Mouse (Mus musculus) lung, embryonic 14.5 days (tissue): ENCODE data around the gene Gm20388. TPM values are rescaled to one million over a fixed set of nuclear protein-coding genes. Genes with fewer than 3 reads are reported as not detected.
A peak's percentile ranks its signal among the peaks of the same experiment; 100 is the strongest.

ENCODE experiments used
- ATAC-seq: fragments of 200-750 bp; cut with Nextera tagmentation; 2 replicates; pipeline ENCODE4 v1.8.0; 2017; ENCODE audit warnings: mild to moderate bottlenecking, moderate TSS enrichment, moderate library complexity; ENCODE audit not compliant: insufficient read depth
- DNase-seq: peaks from one replicate; pipeline ENCODE4 v3.0.0-alpha.2; 2015
- H3K27ac ChIP-seq: fragments of 300-500 bp; sonication (generic); 2 replicates; pipeline ENCODE4 v1.5.1; 2014; ENCODE audit warnings: low read depth, mild to moderate bottlenecking, moderate library complexity
- H3K27me3 ChIP-seq: fragments of 300-500 bp; sonication (generic); 2 replicates; pipeline ENCODE4 v1.6.1; 2014; ENCODE audit warnings: low read length, control low read depth; ENCODE audit not compliant: insufficient read depth
- H3K36me3 ChIP-seq: fragments of 300-500 bp; sonication (generic); 2 replicates; pipeline ENCODE4 v1.6.1; 2014; ENCODE audit warnings: control low read depth; ENCODE audit not compliant: insufficient read depth
- H3K4me1 ChIP-seq: fragments of 300-500 bp; sonication (generic); 2 replicates; pipeline ENCODE4 v1.6.1; 2014; ENCODE audit warnings: antibody characterized with exemption, control low read depth; ENCODE audit not compliant: insufficient read depth
- H3K4me2 ChIP-seq: fragments of 300-500 bp; sonication (generic); 2 replicates; pipeline ENCODE4 v1.6.1; 2014; ENCODE audit warnings: mild to moderate bottlenecking
- H3K4me3 ChIP-seq: fragments of 300-500 bp; sonication (generic); 2 replicates; pipeline ENCODE4 v1.5.1; 2014; ENCODE audit warnings: low read depth, low read length
- H3K9ac ChIP-seq: fragments of 300-500 bp; sonication (generic); 2 replicates; pipeline ENCODE4 v1.6.1; 2014
- H3K9me3 ChIP-seq: fragments of 300-500 bp; sonication (generic); 2 replicates; pipeline ENCODE4 v1.6.1; 2016; ENCODE audit warnings: low read depth, low read length, control low read depth
- CTCF ChIP-seq: IDR thresholded peaks from 2 replicates; pipeline ENCODE4 v1.5.1; 2016; ENCODE audit warnings: antibody characterized with exemption, low read depth
- WGBS: fragments of 180-500 bp; shearing (Covaris S2); extraction: QIAGEN DNeasy Blood & Tissue Kit; methylation state at CpG from one replicate; pipeline ENCODE4 v1.1.7; 2014; 5-methylcytosine and 5-hydroxymethylcytosine counted together
- polyA plus RNA-seq: library from polyadenylated mRNA; unstranded; fragments of >200 nt; fragmentation: Nextera tagmentation; extraction: Ambion mirVana; gene quantifications from 2 replicates; pipeline ENCODE4 v1.2.1, GENCODE M21; 2014

Gene Gm20388
- polyA plus RNA-seq, 1 experiment from 2014 or later, result not detected

DNA sequence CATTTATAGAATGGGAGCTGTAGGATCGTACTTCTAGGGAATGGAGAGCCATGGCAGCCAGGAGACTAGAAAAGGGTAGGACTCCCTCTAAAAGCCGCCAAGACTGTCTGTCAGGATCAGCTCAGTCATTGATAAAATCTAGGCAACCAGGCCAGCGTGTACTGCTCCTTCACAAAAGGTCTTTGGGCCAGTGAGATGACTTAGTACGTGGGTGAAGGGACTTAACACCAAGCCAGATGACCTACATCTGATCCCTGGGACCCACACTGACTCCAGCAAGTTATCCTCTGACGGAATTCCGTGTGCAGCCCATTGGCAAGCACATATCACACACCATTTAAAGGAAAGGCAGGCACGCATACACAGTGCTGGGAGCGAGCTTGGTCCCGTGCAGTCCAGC is 96.5 kb downstream of the Gm20388 start:
- 74% methylated on average over 9 of the region's 9 CpGs for WGBS
- DNase-seq (no peak), ATAC-seq (no peak)
- Histone ChIP-seq H3K4me1 (0 out of 2 replicates have a peak, but pooled peaks cover 11% of the 10 kb centered on the region), H3K4me3 (no peak overlapping the region), H3K27ac (no peak overlapping the region), H3K36me3 (no peaks in the 10 kb centered on the region), H3K9ac (no peak overlapping the region), H3K4me2 (no peak overlapping the region), H3K27me3 (no peaks in the 10 kb centered on the region), H3K9me3 (no peaks in the 10 kb centered on the region)
- TF ChIP-seq CTCF, result no peak

DNA sequence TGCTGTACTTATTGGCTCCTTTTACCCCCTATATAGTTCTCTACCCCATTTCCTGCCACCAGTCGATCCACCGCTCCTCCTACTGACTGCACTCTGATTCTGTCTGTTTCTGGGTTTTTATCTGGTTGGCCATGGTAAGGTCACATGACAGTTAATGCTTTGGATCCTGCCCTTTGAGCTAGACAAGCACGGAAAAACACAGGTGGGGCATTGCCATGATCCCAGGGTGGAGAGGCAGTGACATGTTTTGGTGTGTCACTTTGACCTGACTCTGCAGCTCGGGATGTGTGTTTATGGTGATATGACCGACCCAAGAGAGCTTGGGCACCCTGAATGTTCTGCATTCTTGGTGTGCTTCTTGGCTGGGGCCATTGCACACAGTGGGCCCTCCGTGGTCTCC is 98.6 kb downstream of the Gm20388 start:
- DNase-seq (no peak), ATAC-seq (no peak)
- H3K27ac ChIP-seq, result no peak overlapping the region
- 75% methylated on average over 6 of the region's 6 CpGs for WGBS
- no peaks in the 10 kb centered on the region for H3K27me3 ChIP-seq
- no peak overlapping the region for H3K4me2 ChIP-seq
- H3K9me3 ChIP-seq, result no peaks in the 10 kb centered on the region
- H3K36me3 ChIP-seq, result no peaks in the 10 kb centered on the region
- no peak overlapping the region for H3K9ac ChIP-seq
- 0 out of 2 replicates have a peak, but pooled peaks cover 4% of the 10 kb centered on the region for H3K4me1 ChIP-seq
- no peak for TF ChIP-seq CTCF
- no peak overlapping the region for H3K4me3 ChIP-seq

DNA sequence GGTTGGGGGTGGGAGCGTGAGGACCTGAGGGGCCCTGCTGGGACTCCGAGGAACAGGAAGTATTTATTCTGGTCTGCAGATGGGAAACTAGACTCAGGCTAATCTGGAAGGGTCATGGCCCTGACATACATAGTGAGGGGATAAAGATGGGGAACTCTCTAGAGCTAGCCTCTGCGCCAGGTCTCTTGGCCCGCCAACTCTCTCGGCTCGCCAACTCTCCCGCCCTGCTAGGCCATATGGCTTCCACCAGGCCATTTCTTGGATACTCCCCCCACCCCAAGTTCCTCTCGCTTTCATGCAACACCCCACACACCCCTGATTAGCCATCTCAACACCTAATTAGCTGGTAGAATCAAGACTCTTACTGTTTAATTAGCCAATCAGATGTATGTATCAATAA is 101.8 kb downstream of the Gm20388 start:
- H3K36me3 ChIP-seq, result no peaks in the 10 kb centered on the region
- no peak overlapping the region for H3K4me3 ChIP-seq
- H3K9ac ChIP-seq, result no peak overlapping the region
- no peak overlapping the region for H3K4me2 ChIP-seq
- WGBS, result 71% methylated on average over 8 of the region's 8 CpGs
- no peaks in the 10 kb centered on the region for H3K4me1 ChIP-seq
- no peaks in the 10 kb centered on the region for H3K27me3 ChIP-seq
- H3K27ac ChIP-seq, result no peak overlapping the region
- no peaks in the 10 kb centered on the region for H3K9me3 ChIP-seq
- no peak for DNase-seq
- no peak for TF ChIP-seq CTCF
- no peak for ATAC-seq

DNA sequence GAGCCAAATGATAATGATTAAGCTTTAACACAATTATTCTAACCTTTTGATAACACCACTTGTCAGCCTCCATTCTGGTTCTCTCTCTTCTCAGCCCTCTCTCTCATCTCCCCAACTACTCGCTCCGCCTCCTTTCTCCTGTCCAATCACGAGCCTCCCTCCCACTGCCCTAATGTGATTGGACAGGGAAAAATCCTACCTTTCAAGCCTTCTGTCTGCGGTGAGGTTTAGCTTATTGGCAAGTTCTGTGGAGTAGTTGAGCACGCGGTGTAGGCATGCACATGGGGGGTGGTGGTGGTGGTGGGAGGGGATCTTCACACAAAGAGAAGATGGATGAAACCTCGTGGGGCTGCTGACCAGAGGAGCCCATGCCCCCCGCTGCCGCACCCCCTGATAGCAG is 102.3 kb downstream of the Gm20388 start:
- H3K4me1 ChIP-seq, result no peaks in the 10 kb centered on the region
- no peaks in the 10 kb centered on the region for H3K9me3 ChIP-seq
- H3K4me2 ChIP-seq, result no peak overlapping the region
- 34% methylated on average over 9 of the region's 9 CpGs for WGBS
- H3K4me3 ChIP-seq, result no peak overlapping the region
- no peaks in the 10 kb centered on the region for H3K36me3 ChIP-seq
- H3K9ac ChIP-seq, result no peak overlapping the region
- no peak overlapping the region for H3K27ac ChIP-seq
- H3K27me3 ChIP-seq, result no peaks in the 10 kb centered on the region
- TF ChIP-seq CTCF, result no peak
- DNase-seq, result peak; percentile 48
- peak; percentile 75 for ATAC-seq

DNA sequence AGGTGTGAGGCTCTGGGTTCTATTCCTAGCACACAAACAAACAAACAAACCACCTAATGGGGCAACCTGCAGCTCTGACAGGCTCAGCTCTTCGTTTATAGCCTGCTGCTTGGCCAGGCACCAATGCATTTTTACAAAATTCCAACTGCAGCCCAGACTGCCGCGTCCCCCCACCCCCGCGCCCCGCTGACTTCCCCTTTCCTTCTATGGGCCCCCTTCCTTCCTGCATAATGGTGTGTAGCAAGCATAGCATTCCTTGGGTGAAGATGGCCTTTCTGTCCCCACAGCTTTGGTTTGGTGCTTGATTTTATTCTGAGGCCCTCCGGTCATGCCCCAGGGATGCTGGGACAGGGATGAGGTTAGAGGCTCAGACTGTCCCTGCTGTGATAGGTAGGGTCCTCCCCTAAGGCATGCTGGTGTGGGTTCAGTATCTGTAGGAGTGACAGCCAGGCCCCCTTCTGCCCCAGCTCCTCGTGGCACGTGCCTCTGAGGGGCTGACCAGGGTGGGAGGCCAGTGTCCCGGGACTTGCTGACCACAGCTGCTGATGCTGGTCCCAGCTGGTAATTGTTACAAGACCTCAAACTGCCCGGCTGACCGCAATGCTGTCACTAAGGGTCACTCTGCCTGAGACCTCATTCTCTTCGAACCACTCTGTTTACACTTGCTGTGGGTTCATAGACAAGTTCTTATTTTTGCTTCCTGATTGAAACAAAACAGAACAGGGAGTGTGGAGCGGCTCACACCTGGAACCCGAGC is 103.8 kb downstream of the Gm20388 start:
- 41% methylated on average over 15 of the region's 15 CpGs for WGBS
- H3K36me3 ChIP-seq, result no peaks in the 10 kb centered on the region
- no peak for TF ChIP-seq CTCF
- no peak overlapping the region for H3K27ac ChIP-seq
- ATAC-seq (no peak), DNase-seq (peak; percentile 37)
- no peaks in the 10 kb centered on the region for H3K4me1 ChIP-seq
- H3K4me2 ChIP-seq, result no peak overlapping the region; the same call in 1 of the 2 replicates
- no peaks in the 10 kb centered on the region for H3K27me3 ChIP-seq
- H3K4me3 ChIP-seq, result no peak overlapping the region
- no peaks in the 10 kb centered on the region for H3K9me3 ChIP-seq
- H3K9ac ChIP-seq, result no peak overlapping the region

DNA sequence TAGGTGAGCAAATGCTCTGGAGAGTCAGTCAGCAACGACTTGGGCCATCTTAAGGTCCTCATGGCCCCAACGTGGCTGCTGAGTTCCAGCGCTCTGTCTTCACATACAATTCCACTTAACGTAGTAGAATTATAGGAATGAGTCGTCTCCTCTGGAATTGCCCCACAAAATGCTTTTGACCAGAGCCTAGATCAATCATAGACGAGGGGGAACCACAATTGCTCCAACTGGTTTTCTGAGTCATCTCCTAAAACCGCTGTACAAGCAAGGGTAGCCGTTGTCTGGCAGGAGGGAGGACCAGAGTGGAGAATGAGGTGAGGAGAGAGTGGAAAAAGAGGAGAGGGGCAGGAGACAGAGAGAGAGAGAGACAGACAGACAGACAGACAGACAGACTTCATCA is 105.3 kb downstream of the Gm20388 start:
- H3K9me3 ChIP-seq, result no peaks in the 10 kb centered on the region
- H3K4me3 ChIP-seq, result no peak overlapping the region
- H3K4me1 ChIP-seq, result no peaks in the 10 kb centered on the region
- DNase-seq, result no peak
- no peak overlapping the region for H3K4me2 ChIP-seq
- H3K36me3 ChIP-seq, result no peaks in the 10 kb centered on the region
- no peak for ATAC-seq
- no peaks in the 10 kb centered on the region for H3K27me3 ChIP-seq
- no peak overlapping the region for H3K27ac ChIP-seq
- no peak overlapping the region for H3K9ac ChIP-seq
- 87% methylated on average over 8 of the region's 8 CpGs for WGBS
- no peak for TF ChIP-seq CTCF

DNA sequence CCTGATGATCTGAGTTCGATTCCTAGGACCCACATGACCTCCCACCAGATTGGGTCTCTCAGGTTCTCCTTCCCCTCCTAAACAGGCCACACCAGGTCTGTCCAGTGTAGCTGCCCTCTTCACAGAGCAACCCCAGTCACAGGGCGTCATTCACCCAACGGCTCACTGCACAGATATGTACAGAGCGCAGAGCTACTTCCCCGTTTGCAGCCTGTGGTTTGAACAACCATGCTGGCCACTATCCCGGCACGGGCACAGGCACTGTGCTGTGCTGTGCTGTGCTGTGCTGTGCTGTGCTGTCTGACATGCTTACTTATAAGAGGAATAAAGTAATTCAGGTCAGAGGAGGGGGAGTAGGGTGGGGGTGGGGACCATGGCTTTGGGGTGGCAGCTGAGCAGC is 105.8 kb downstream of the Gm20388 start:
- H3K9me3 ChIP-seq, result no peaks in the 10 kb centered on the region
- no peaks in the 10 kb centered on the region for H3K36me3 ChIP-seq
- no peak overlapping the region for H3K9ac ChIP-seq
- DNase-seq (no peak), ATAC-seq (no peak)
- no peak overlapping the region for H3K4me3 ChIP-seq
- H3K4me1 ChIP-seq, result no peaks in the 10 kb centered on the region
- 71% methylated on average over 7 of the region's 7 CpGs for whole genome bisulfite sequencing
- H3K4me2 ChIP-seq, result no peak overlapping the region
- H3K27me3 ChIP-seq, result no peaks in the 10 kb centered on the region
- H3K27ac ChIP-seq, result no peak overlapping the region
- TF ChIP-seq CTCF, result no peak
